Mouse (Mus musculus): ENCODE data around the gene Gm17577. TPM values are rescaled to one million over a fixed set of nuclear protein-coding genes. Genes with fewer than 3 reads are reported as not detected.
"Not testable (repeated sequence)": the region's sequence is repeated elsewhere in the genome, so short reads cannot be mapped to it uniquely, and the experiment has no call there.

Gm17577 gene
- not detected in 2 replicates for polyA plus RNA-seq (2015; fragmentation: Nextera tagmentation; extraction: Ambion mirVana)

DNA sequence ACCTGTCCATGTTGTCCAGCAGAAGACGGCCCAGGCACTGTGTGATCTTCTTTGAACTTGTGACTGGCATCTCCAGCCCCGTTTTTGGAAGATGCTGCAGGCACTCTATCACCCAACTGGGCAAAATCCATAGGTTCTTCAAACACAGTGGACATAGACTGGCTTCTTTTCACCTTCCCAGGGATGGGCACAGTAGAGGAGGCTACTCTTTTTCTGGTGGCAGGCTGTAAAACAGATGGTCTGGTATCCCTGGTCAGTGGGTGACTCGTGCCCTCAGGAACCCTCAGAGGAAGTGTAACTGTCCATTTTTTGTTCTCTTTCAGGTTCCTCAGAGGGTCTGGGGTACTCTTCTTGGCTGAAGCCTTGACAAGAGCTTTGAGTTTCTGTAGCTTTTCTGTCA, at the start of gene Gm17577:
TSS of gene Gm17577 (minus strand) at position 101 of the 400 bp plus-strand sequence.
- not testable (repeated sequence) for H3K27ac ChIP-seq; H3K4me3 ChIP-seq; H3K27me3 ChIP-seq; H3K9ac ChIP-seq; H3K36me3 ChIP-seq; H3K9me3 ChIP-seq; H3K4me1 ChIP-seq (replicated peaks); H3K4me2 ChIP-seq; ATAC-seq (ENCODE audit: low FRiP score)
- no CpG with 5 or more reads among the region's 3 CpGs for WGBS

DNA sequence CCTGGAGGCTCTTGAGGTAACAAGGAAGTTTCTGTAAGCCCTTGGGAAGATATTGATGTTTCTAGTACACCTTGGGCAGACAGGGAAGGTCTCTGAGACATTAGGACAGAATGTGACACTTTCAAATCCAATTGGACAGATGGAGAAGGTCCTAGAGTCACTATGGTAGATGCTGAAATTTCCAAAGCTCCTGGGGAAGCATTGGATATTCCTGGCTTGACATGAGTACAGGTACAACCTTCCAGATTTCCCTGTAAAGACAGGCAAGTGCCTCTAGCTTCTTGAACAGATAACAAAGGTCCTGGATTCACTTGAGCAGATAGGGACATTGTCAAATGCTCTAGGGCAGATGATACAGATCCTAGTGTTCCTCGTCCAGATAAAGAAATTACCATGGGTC, 24.3 kb downstream of the Gm17577 start, which contains the start of gene Srsx:
TSS of gene Srsx (minus strand) at position 101 of the 400 bp plus-strand sequence.
- H3K27me3 ChIP-seq; H3K27ac ChIP-seq; H3K9ac ChIP-seq; H3K4me1 ChIP-seq (replicated peaks); H3K9me3 ChIP-seq; H3K4me3 ChIP-seq; H3K36me3 ChIP-seq; H3K4me2 ChIP-seq; ATAC-seq (ENCODE audit: low FRiP score): not testable (repeated sequence)
- 86% methylated on average over 1 of the region's 1 CpGs for WGBS

Other genes starting within 250 kb of the Gm17577 start
- gene Gm17521, start 217.2 kb downstream of the Gm17577 start, polyA plus RNA-seq (2015; fragmentation: Nextera tagmentation; extraction: Ambion mirVana): not detected in 2 replicates
- 46.1 and 46.7 TPM in 2 replicates for gene Cldn34c1, start 143.4 kb downstream of the Gm17577 start, polyA plus RNA-seq (2015; fragmentation: Nextera tagmentation; extraction: Ambion mirVana)
- not detected in 2 replicates for gene Srsx, start 24.4 kb downstream of the Gm17577 start, polyA plus RNA-seq (2015; fragmentation: Nextera tagmentation; extraction: Ambion mirVana)

Measured in hindbrain, embryonic 13.5 days (tissue).